Mouse (Mus musculus): ENCODE results near the gene 6330403K07Rik.

6330403K07Rik gene

DNA sequence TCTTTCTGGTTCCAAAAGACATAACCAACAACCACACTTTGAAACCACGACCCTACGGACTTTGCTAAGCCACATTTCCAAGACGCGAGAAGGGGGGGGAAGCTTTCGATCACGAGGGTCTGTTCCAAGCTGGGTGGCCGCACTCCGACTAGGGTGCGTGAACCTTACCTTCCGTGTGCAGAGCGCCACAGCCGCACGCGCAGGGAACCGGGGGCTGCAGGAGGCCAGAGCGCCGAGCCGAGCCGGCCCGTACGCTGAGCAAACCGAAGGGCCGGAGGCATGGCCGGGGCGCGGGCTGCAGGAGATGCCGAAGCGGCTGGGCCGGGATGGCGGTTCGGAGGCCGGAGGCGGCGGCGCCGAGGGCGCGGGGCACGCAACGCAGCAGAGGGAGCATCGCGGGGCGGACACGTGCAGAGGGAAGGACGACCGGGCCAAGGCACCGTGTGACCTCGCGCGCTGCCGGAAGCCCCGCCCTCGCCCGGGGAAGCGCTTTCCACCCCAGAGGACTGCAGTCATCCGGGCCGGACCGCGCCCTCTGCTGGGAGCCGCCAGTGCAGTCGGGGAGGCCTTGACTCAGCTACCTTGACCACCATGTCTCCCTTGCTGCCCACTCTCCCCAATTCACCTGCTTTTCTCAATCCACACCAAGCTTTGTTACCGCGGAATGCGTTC is 50.6 kb downstream of the 6330403K07Rik start, which contains the start of gene C1qbp:
TSS of gene C1qbp (minus strand) at position 470 of the 672 bp plus-strand sequence.
- peak; percentile 87 to 93 for DNase-seq (ENCODE audit: low spot score in 2 of 2)

GRCm38 (mm10) chr11:70982030-70982429 is 51.3 kb downstream of the 6330403K07Rik start:
- DNase-seq (ENCODE audit: low spot score in 2 of 2): no peak

Data from urinary bladder, adult 18-20 months (tissue).